Mouse (Mus musculus) limb, embryonic 12.5 days (tissue): ENCODE measurements around the gene Mymk. TPM values are rescaled to one million over a fixed set of nuclear protein-coding genes. Genes with fewer than 3 reads are reported as not detected.

Experiments
- ATAC-seq: fragments of 200-750 bp; cut with Nextera tagmentation; 2 replicates; pipeline ENCODE4 v1.8.0; 2017; ENCODE audit warnings: low read depth, moderate TSS enrichment; ENCODE audit not compliant: insufficient number of reproducible peaks, insufficient read depth, low FRiP score, low TSS enrichment
- H3K27ac ChIP-seq: fragments of 300-500 bp; sonication (generic); 2 replicates; pipeline ENCODE4 v1.5.1; 2016; ENCODE audit warnings: mild to moderate bottlenecking, moderate library complexity
- H3K27me3 ChIP-seq: fragments of 300-500 bp; sonication (generic); 2 replicates; pipeline ENCODE4 v1.6.1; 2016; ENCODE audit warnings: mild to moderate bottlenecking, moderate library complexity
- H3K36me3 ChIP-seq: fragments of 300-500 bp; sonication (generic); 2 replicates; pipeline ENCODE4 v1.6.1; 2016; ENCODE audit warnings: mild to moderate bottlenecking, moderate library complexity
- H3K4me1 ChIP-seq: fragments of 300-500 bp; sonication (generic); replicated peaks from 2 replicates; pipeline ENCODE4 v1.6.1; 2016
- H3K4me2 ChIP-seq: fragments of 300-500 bp; sonication (generic); 2 replicates; pipeline ENCODE4 v1.6.1; 2016; ENCODE audit warnings: mild to moderate bottlenecking, moderate library complexity
- H3K4me3 ChIP-seq: fragments of 300-500 bp; sonication (generic); replicated peaks from 2 replicates; pipeline ENCODE4 v1.5.1; 2016; ENCODE audit warnings: mild to moderate bottlenecking
- H3K9ac ChIP-seq: fragments of 300-500 bp; sonication (generic); replicated peaks from 2 replicates; pipeline ENCODE4 v1.6.1; 2016; ENCODE audit warnings: mild to moderate bottlenecking, moderate library complexity
- H3K9me3 ChIP-seq: fragments of 300-500 bp; sonication (generic); 2 replicates; pipeline ENCODE4 v1.6.1; 2016; ENCODE audit warnings: mild to moderate bottlenecking, moderate library complexity
- WGBS: fragments of 180-500 bp; shearing (Covaris S2); methylation state at CpG from one replicate; pipeline ENCODE4 v1.1.7; 2016; 5-methylcytosine and 5-hydroxymethylcytosine counted together
- polyA plus RNA-seq: library from polyadenylated mRNA; unstranded; fragments of >200 nt; fragmentation: Nextera tagmentation; extraction: Ambion mirVana; gene quantifications from 2 replicates; pipeline ENCODE4 v1.2.1, GENCODE M21; 2016

Mymk gene
- polyA plus RNA-seq, 1 experiment from 2014 or later: 16.9 TPM

- no peaks in the 10 kb centered on the region for H3K36me3 ChIP-seq
- no peak overlapping the region for H3K4me3 ChIP-seq
- H3K27me3 ChIP-seq: no peaks in the 10 kb centered on the region
- 2% methylated on average over 3 of the region's 3 CpGs for WGBS
- H3K4me2 ChIP-seq: no peak overlapping the region
- no peak for ATAC-seq
- peaks cover 5% of the 10 kb centered on the region; the same call in 1 of the 2 replicates for H3K4me1 ChIP-seq
- H3K9me3 ChIP-seq: no peaks in the 10 kb centered on the region
- H3K27ac ChIP-seq: no peak overlapping the region
- H3K9ac ChIP-seq: no peak overlapping the region
Measured at GRCm38 (mm10) chr2:27038596-27038995, 33.4 kb downstream of the Mymk start.

DNA sequence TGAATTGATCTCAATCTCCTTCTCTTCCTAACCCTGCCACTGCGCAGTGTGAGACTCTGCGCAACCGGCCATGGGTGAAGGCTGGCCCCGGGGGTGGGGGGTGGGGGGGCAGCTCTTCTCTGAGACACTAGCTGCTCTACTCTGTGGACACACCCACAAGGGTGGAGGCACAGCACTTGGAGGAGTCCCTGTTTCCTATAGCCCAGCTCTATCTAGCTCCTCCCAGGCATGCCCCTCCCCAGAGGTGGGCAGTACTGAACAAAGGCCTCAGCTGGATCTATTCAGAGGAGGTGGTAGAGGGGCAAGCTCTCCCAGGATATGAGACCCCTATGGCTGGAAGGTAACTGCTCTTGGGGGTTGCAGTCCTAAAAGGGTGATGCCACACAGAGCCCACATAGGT, 35.0 kb downstream of the Mymk start:
- Histone ChIP-seq H3K36me3 (no peaks in the 10 kb centered on the region), H3K27ac (no peak overlapping the region), H3K4me3 (no peak overlapping the region), H3K4me2 (no peak overlapping the region), H3K9ac (no peak overlapping the region), H3K27me3 (no peaks in the 10 kb centered on the region), H3K4me1 (peaks cover 5% of the 10 kb centered on the region; the same call in 1 of the 2 replicates), H3K9me3 (no peaks in the 10 kb centered on the region)
- whole genome bisulfite sequencing: 65% methylated on average over 4 of the region's 4 CpGs
- peak; percentile 50; the same call in 1 of the 2 replicates for ATAC-seq

DNA sequence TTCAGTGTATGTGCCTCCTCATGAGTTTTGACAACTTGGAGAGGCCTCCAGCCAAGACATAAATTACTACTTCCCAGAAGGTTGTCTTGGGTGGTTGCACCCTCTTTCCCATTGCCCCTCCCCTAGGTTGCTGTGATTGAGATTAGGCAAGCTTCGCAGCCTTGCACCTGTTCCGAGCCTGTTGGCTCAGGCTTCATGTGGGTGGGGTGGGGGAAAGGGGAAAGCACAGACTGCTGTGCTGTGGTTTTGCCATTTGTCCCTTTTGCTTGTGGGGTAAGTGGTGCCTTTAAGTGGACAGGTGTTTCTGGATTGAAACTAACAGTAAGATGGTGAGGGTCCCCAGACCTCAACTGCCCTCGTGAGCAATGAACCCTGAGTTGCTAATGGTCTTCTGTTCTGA, 36.0 kb downstream of the Mymk start:
- Histone ChIP-seq H3K4me3 (no peak overlapping the region), H3K36me3 (no peaks in the 10 kb centered on the region), H3K4me1 (peaks cover 5% of the 10 kb centered on the region; the same call in 1 of the 2 replicates), H3K27me3 (no peaks in the 10 kb centered on the region), H3K27ac (no peak overlapping the region), H3K9ac (no peak overlapping the region), H3K4me2 (no peak overlapping the region), H3K9me3 (no peaks in the 10 kb centered on the region)
- ATAC-seq: no peak
- 64% methylated on average over 3 of the region's 3 CpGs for WGBS

DNA sequence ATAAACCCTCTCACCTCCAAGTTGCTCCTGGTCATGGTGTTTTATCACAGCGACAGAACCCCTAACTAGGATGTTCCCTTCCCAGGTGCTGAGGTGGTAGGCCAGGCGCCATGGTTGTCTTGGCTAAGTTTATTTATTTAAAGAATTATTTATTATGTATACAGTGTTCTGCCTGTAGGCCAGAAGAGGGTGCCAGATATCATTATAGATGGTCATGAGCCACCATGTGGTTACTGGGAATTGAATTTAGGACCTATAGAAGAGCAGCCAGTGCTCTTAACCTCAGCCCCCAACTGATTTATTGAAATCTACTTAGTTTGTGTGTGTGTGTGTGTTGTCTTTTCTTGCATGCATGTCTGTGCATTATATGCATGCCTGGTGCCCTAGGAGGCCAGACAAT, 39.6 kb downstream of the Mymk start:
- H3K27me3 ChIP-seq: peaks cover 17% of the 10 kb centered on the region; the same call in 1 of the 2 replicates
- WGBS: 81% methylated on average over 2 of the region's 2 CpGs
- H3K4me3 ChIP-seq: no peak overlapping the region
- H3K9ac ChIP-seq: no peak overlapping the region
- 0 out of 2 replicates have a peak, but pooled peaks cover 4% of the 10 kb centered on the region for H3K4me1 ChIP-seq
- no peaks in the 10 kb centered on the region for H3K36me3 ChIP-seq
- no peak overlapping the region for H3K4me2 ChIP-seq
- ATAC-seq: no peak
- no peaks in the 10 kb centered on the region for H3K9me3 ChIP-seq
- H3K27ac ChIP-seq: no peak overlapping the region

- peaks cover 21% of the 10 kb centered on the region; the same call in 1 of the 2 replicates for H3K27me3 ChIP-seq
- H3K4me1 ChIP-seq: 0 out of 2 replicates have a peak, but pooled peaks cover 4% of the 10 kb centered on the region
- ATAC-seq: no peak
- WGBS: 69% methylated on average over 4 of the region's 4 CpGs
- H3K4me2 ChIP-seq: peak overlapping the region; percentile 60
- no peaks in the 10 kb centered on the region for H3K36me3 ChIP-seq
- peak overlapping the region; percentile 33 for H3K4me3 ChIP-seq
- H3K9me3 ChIP-seq: no peaks in the 10 kb centered on the region
- H3K27ac ChIP-seq: no peak overlapping the region
- H3K9ac ChIP-seq: no peak overlapping the region
Measured at GRCm38 (mm10) chr2:27028437-27029015, 43.5 kb downstream of the Mymk start.

GRCm38 (mm10) chr2:27027618-27028436, 44.2 kb downstream of the Mymk start, which contains the start of gene Slc2a6:
Gene Slc2a6, minus strand, starts transcription at chr2:27027998.
- H3K9ac ChIP-seq: peak within 1 kb of the TSS; percentile 44
- 0 out of 2 replicates have a peak, but pooled peaks cover 4% of the 10 kb centered on the region for H3K4me1 ChIP-seq
- 4% methylated on average over 38 of the region's 38 CpGs for WGBS
- no peak within 1 kb of the TSS for H3K27ac ChIP-seq
- no peaks in the 10 kb centered on the region for H3K9me3 ChIP-seq
- H3K4me2 ChIP-seq: peak within 1 kb of the TSS; percentile 60
- H3K4me3 ChIP-seq: peak within 1 kb of the TSS; percentile 33
- H3K36me3 ChIP-seq: no peaks in the 10 kb centered on the region
- H3K27me3 ChIP-seq: peaks cover 21% of the 10 kb centered on the region; the same call in 1 of the 2 replicates
- peak; percentile 91 for ATAC-seq

DNA sequence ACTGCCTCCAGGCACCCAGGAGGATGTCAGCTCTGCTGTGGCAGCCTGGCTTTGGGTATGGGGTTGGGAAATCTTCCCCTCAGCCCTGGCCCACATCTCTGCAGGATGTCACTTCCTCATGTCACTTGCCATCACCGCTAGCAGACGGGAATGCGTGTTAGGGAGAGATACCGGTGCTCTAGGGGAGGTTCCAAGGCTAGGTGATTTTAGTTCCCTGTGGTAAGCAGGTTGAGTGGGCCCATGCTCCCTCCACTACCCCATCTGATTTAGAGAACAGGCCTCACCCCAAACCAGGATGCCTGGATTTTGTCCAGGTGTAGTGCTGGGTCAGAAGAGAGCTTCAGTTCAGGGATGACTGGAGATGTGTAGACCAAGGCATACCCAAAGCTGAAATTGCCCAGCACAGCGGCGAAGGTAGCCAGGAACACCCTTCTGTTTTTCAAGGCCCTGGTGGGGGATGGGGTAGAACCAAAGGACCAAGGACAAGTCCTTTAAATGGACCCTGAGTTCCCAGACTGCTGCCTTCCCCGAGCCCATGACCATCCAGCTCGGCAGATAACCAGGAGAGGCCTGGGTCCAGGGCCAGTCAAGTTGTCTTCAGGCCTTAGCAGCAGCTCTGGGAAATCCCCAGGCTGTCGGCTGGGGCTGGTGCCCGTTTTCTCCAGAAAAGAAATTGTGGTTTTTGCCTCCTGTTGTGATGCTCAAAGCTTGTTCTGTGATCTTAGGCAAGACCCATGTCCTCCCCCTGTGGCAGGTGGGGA, 44.9 kb downstream of the Mymk start:
- peaks cover 21% of the 10 kb centered on the region; the same call in 1 of the 2 replicates for H3K27me3 ChIP-seq
- ATAC-seq: no peak
- H3K9ac ChIP-seq: 0 out of 2 replicates have a peak overlapping the region, but pooled peaks have one; percentile 44
- no peak overlapping the region for H3K4me3 ChIP-seq
- H3K4me2 ChIP-seq: peak overlapping the region; percentile 60
- WGBS: 75% methylated on average over 10 of the region's 10 CpGs
- 0 out of 2 replicates have a peak, but pooled peaks cover 7% of the 10 kb centered on the region for H3K4me1 ChIP-seq
- H3K9me3 ChIP-seq: no peaks in the 10 kb centered on the region
- H3K27ac ChIP-seq: no peak overlapping the region
- no peaks in the 10 kb centered on the region for H3K36me3 ChIP-seq

DNA sequence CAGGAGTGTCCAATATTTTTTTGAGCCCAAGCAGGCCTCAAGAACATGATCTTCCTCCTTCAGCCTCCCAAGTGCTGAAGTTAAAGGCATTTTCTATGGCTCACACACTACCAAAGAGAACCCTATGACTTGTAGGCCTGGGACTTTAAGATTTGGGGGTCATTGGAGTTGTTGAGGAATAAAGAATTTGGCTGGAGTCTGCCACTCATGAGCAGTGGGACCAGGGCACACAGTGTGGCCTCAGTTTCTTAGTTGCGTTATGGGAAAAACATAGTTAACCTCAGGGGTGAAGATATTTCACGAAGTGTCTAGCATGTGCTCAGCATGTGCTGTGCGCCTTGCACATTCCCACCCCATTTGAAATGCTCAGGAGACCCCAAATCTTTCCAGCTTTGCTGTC, 45.6 kb downstream of the Mymk start:
- Histone ChIP-seq H3K4me2 (no peak overlapping the region), H3K9ac (no peak overlapping the region), H3K4me1 (0 out of 2 replicates have a peak, but pooled peaks cover 7% of the 10 kb centered on the region), H3K27me3 (peaks cover 21% of the 10 kb centered on the region; the same call in 1 of the 2 replicates), H3K36me3 (0 out of 2 replicates have a peak, but pooled peaks cover 4% of the 10 kb centered on the region), H3K4me3 (no peak overlapping the region), H3K9me3 (no peaks in the 10 kb centered on the region), H3K27ac (no peak overlapping the region)
- 96% methylated on average over 3 of the region's 3 CpGs for WGBS
- ATAC-seq: no peak

GRCm38 (mm10) chr2:27025545-27025944, 46.4 kb downstream of the Mymk start:
- H3K27ac ChIP-seq: no peak overlapping the region
- H3K9ac ChIP-seq: no peak overlapping the region
- H3K4me2 ChIP-seq: no peak overlapping the region
- no peak overlapping the region for H3K4me3 ChIP-seq
- no peaks in the 10 kb centered on the region for H3K9me3 ChIP-seq
- H3K36me3 ChIP-seq: peaks cover 11% of the 10 kb centered on the region; the same call in 1 of the 2 replicates
- 0 out of 2 replicates have a peak, but pooled peaks cover 7% of the 10 kb centered on the region for H3K4me1 ChIP-seq
- peaks cover 19% of the 10 kb centered on the region; the same call in 1 of the 2 replicates for H3K27me3 ChIP-seq
- WGBS: 82% methylated on average over 3 of the region's 3 CpGs
- ATAC-seq: no peak

DNA sequence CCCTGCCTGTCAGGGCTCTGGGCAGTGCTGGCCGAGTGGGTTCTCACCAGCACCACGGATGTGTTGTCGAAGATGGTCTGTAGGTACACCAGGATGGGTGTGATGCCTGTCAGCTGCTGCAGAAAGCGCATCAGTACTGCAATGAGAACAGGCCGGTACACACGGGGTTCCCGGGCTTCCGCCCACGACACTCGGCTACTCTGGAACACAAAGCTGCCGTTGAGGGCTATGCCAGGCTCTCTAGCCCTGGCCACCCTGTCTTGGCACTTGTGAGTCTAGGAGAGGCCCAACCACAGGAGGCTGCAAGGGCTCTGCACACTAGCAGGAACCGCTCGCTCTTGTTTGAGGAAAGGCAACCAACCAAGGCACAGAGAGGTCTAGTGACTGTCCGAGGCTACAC, 47.8 kb downstream of the Mymk start:
- no peaks in the 10 kb centered on the region for H3K9me3 ChIP-seq
- H3K4me2 ChIP-seq: no peak overlapping the region
- 0 out of 2 replicates have a peak, but pooled peaks cover 7% of the 10 kb centered on the region for H3K4me1 ChIP-seq
- H3K27me3 ChIP-seq: peaks cover 13% of the 10 kb centered on the region; the same call in 1 of the 2 replicates
- H3K9ac ChIP-seq: no peak overlapping the region
- ATAC-seq: no peak
- WGBS: 89% methylated on average over 14 of the region's 14 CpGs
- H3K36me3 ChIP-seq: peaks cover 25% of the 10 kb centered on the region
- no peak overlapping the region for H3K4me3 ChIP-seq
- no peak overlapping the region for H3K27ac ChIP-seq
